Mouse (Mus musculus) bone marrow macrophage, adult 2 months (primary cell): ENCODE data around the gene Kcnmb4. TPM values are rescaled to one million over a fixed set of nuclear protein-coding genes. Genes with fewer than 3 reads are reported as not detected.

Source experiments
- H3K27ac ChIP-seq: 2 replicates; pipeline ENCODE4 v1.5.1; 2012; ENCODE audit warnings: low read depth, low read length; ENCODE audit not compliant: insufficient read depth
- H3K4me1 ChIP-seq: 2 replicates; pipeline ENCODE4 v1.6.1; 2012; ENCODE audit warnings: low read length; ENCODE audit not compliant: control insufficient read depth, insufficient read depth
- H3K4me3 ChIP-seq: 2 replicates; pipeline ENCODE4 v1.5.1; 2012; ENCODE audit warnings: mild to moderate bottlenecking, low read length, moderate library complexity; ENCODE audit not compliant: insufficient read depth
- CTCF ChIP-seq: IDR thresholded peaks from 2 replicates; pipeline ENCODE4 v1.5.1; 2012; ENCODE audit warnings: low read depth, mild to moderate bottlenecking, low read length, moderate library complexity
- POLR2A ChIP-seq: IDR thresholded peaks from 2 replicates; pipeline ENCODE4 v1.6.1; 2012; ENCODE audit warnings: mild to moderate bottlenecking, low read depth, low read length, borderline replicate concordance
- polyA plus RNA-seq: library from polyadenylated mRNA; stranded (reverse); fragments of >200 nt; gene quantifications from 2 replicates; pipeline ENCODE4 v1.2.4, GENCODE M21; 2012; ENCODE audit not compliant: missing spikeins, insufficient read depth, insufficient read length

Kcnmb4 gene
- polyA plus RNA-seq, 1 experiment, result not detected

GRCm38 (mm10) chr10:116428026-116428780 lies 45.5 kb downstream of the Kcnmb4 start:
- Histone ChIP-seq H3K4me1 (no peaks in the 10 kb centered on the region), H3K4me3 (no peak overlapping the region), H3K27ac (no peak overlapping the region)
- TF ChIP-seq CTCF (no peak), POLR2A (no peak)

GRCm38 (mm10) chr10:116426176-116426575 lies 47.5 kb downstream of the Kcnmb4 start:
- Histone ChIP-seq H3K4me3 (no peak overlapping the region), H3K4me1 (no peaks in the 10 kb centered on the region), H3K27ac (no peak overlapping the region)
- no peak for TF ChIP-seq POLR2A
- no peak for TF ChIP-seq CTCF

- no peak for TF ChIP-seq POLR2A
- TF ChIP-seq CTCF, result no peak
- H3K27ac ChIP-seq, result no peak overlapping the region
- H3K4me1 ChIP-seq, result no peaks in the 10 kb centered on the region
- no peak overlapping the region for H3K4me3 ChIP-seq
Observed at GRCm38 (mm10) chr10:116424921-116425320, 48.8 kb downstream of the Kcnmb4 start.

GRCm38 (mm10) chr10:116422551-116422950 lies 51.1 kb downstream of the Kcnmb4 start:
- no peaks in the 10 kb centered on the region for H3K4me1 ChIP-seq
- TF ChIP-seq CTCF (no peak), POLR2A (no peak)
- no peak overlapping the region for H3K27ac ChIP-seq
- H3K4me3 ChIP-seq, result no peak overlapping the region

GRCm38 (mm10) chr10:116420976-116421375 lies 52.7 kb downstream of the Kcnmb4 start:
- Histone ChIP-seq H3K4me3 (no peak overlapping the region), H3K4me1 (no peaks in the 10 kb centered on the region), H3K27ac (no peak overlapping the region)
- TF ChIP-seq CTCF, result no peak
- no peak for TF ChIP-seq POLR2A

GRCm38 (mm10) chr10:116418121-116418726 lies 55.5 kb downstream of the Kcnmb4 start:
- Histone ChIP-seq H3K4me1 (no peaks in the 10 kb centered on the region), H3K27ac (no peak overlapping the region), H3K4me3 (no peak overlapping the region)
- TF ChIP-seq POLR2A, result no peak
- no peak for TF ChIP-seq CTCF

GRCm38 (mm10) chr10:116416726-116417125 lies 57.0 kb downstream of the Kcnmb4 start:
- Histone ChIP-seq H3K4me1 (no peaks in the 10 kb centered on the region), H3K27ac (no peak overlapping the region)

GRCm38 (mm10) chr10:116416142-116416541 lies 57.5 kb downstream of the Kcnmb4 start:
- TF ChIP-seq POLR2A, result no peak
- no peak for TF ChIP-seq CTCF
- H3K27ac ChIP-seq, result no peak overlapping the region
- no peaks in the 10 kb centered on the region for H3K4me1 ChIP-seq
- H3K4me3 ChIP-seq, result no peak overlapping the region

More at GRCm38 (mm10) chr10:116416726-116417125, 57.0 kb downstream of the Kcnmb4 start:
- TF ChIP-seq CTCF, result no peak
- TF ChIP-seq POLR2A, result no peak
- no peak overlapping the region for H3K4me3 ChIP-seq

- Histone ChIP-seq H3K4me3 (no peak overlapping the region), H3K4me1 (no peaks in the 10 kb centered on the region), H3K27ac (no peak overlapping the region)
- TF ChIP-seq POLR2A (no peak), CTCF (no peak)
Observed at GRCm38 (mm10) chr10:116410826-116411225, 62.9 kb downstream of the Kcnmb4 start.

GRCm38 (mm10) chr10:116407684-116408359 lies 65.9 kb downstream of the Kcnmb4 start:
- H3K4me3 ChIP-seq, result no peak overlapping the region
- no peaks in the 10 kb centered on the region for H3K4me1 ChIP-seq
- no peak overlapping the region for H3K27ac ChIP-seq
- TF ChIP-seq CTCF (no peak), POLR2A (no peak)
